Mouse (Mus musculus) inflammation-experienced regulatory T-cells, adult 16 weeks (primary cell): ENCODE measurements around the gene 1700001P01Rik. TPM values are rescaled to one million over a fixed set of nuclear protein-coding genes. Genes with fewer than 3 reads are reported as not detected.

Experiments
- polyA plus RNA-seq: library from polyadenylated mRNA; unstranded; fragments of 100-300 nt; shearing (Covaris generic); gene quantifications from one replicate; pipeline ENCODE4 v1.2.1, GENCODE M21; 2017

1700001P01Rik gene
- polyA plus RNA-seq: not detected

GRCm38 (mm10) chr11:97775808-97776496, at the start of gene 1700001P01Rik:
Gene 1700001P01Rik (minus strand): TSS chr11:97775918.

GRCm38 (mm10) chr11:97798782-97799145, 23.0 kb upstream of the 1700001P01Rik start, which contains the start of gene Lasp1:
Gene Lasp1 (plus strand): TSS chr11:97799000.

GRCm38 (mm10) chr11:97781832-97782563, 6.3 kb upstream of the 1700001P01Rik start, which contains the start of gene Rpl23:
Gene Rpl23 (minus strand): TSS chr11:97782437.

GRCm38 (mm10) chr11:97766154-97766881, 9.4 kb downstream of the 1700001P01Rik start, which contains the start of gene Cwc25:
Gene Cwc25 (minus strand): TSS chr11:97766556.

GRCm38 (mm10) chr11:97744063-97744717, 31.5 kb downstream of the 1700001P01Rik start, which contains the start of gene Pip4k2b:
Gene Pip4k2b (minus strand): TSS chr11:97744704.

Other genes starting within 250 kb of the 1700001P01Rik start
- gene Srcin1, start 199.7 kb downstream of the 1700001P01Rik start, polyA plus RNA-seq: not detected
- gene Epop, start 146.2 kb downstream of the 1700001P01Rik start, polyA plus RNA-seq: 1.2 TPM
- 10.3 TPM for gene Mllt6, start 112.5 kb downstream of the 1700001P01Rik start, polyA plus RNA-seq
- gene Cisd3, start 90.1 kb downstream of the 1700001P01Rik start, polyA plus RNA-seq: 71.6 TPM
- gene Pcgf2, start 75.4 kb downstream of the 1700001P01Rik start, polyA plus RNA-seq: 3.0 TPM
- 486 TPM for gene Psmb3, start 72.5 kb downstream of the 1700001P01Rik start, polyA plus RNA-seq
- gene Pip4k2b, start 31.2 kb downstream of the 1700001P01Rik start, polyA plus RNA-seq: 2.4 TPM
- gene Cwc25, start 9.4 kb downstream of the 1700001P01Rik start, polyA plus RNA-seq: 33.8 TPM
- 450 TPM for gene Rpl23, start 6.5 kb upstream of the 1700001P01Rik start, polyA plus RNA-seq
- gene Lasp1, start 23.1 kb upstream of the 1700001P01Rik start, polyA plus RNA-seq: 261 TPM
- gene B230217C12Rik, start 64.9 kb upstream of the 1700001P01Rik start, polyA plus RNA-seq: 1.1 TPM
- gene Fbxo47, start 108.2 kb upstream of the 1700001P01Rik start, polyA plus RNA-seq: 1.4 TPM
- gene Plxdc1, start 210.5 kb upstream of the 1700001P01Rik start, polyA plus RNA-seq: 1.9 TPM
- 119 TPM for gene Arl5c, start 220.3 kb upstream of the 1700001P01Rik start, polyA plus RNA-seq
- gene Cacnb1, start 247.1 kb upstream of the 1700001P01Rik start, polyA plus RNA-seq: 11.2 TPM